Mouse (Mus musculus) limb, embryonic 11.5 days (tissue): ENCODE results near the gene Ccdc63. TPM values are rescaled to one million over a fixed set of nuclear protein-coding genes. Genes with fewer than 3 reads are reported as not detected.

ENCODE experiments used
- ATAC-seq: fragments of 200-750 bp; cut with Nextera tagmentation; 2 replicates; pipeline ENCODE4 v1.8.0; 2017; ENCODE audit warnings: low read depth; ENCODE audit not compliant: insufficient number of reproducible peaks, low FRiP score, low TSS enrichment
- DNase-seq: peaks from one replicate; pipeline ENCODE4 v3.0.0-alpha.2; 2015; ENCODE audit warnings: low spot score
- H3K27ac ChIP-seq: fragments of 300-500 bp; sonication (generic); replicated peaks from 2 replicates; pipeline ENCODE4 v1.5.1; 2014; ENCODE audit warnings: low read depth, mild to moderate bottlenecking, low read length
- H3K27me3 ChIP-seq: fragments of 300-500 bp; sonication (generic); 2 replicates; pipeline ENCODE4 v1.6.1; 2014; ENCODE audit warnings: mild to moderate bottlenecking, low read length, mixed read lengths; ENCODE audit not compliant: control insufficient read depth, insufficient read depth
- H3K36me3 ChIP-seq: fragments of 300-500 bp; sonication (generic); 2 replicates; pipeline ENCODE4 v1.6.1; 2014; ENCODE audit warnings: mild to moderate bottlenecking, low read length, moderate library complexity, mixed read lengths; ENCODE audit not compliant: control insufficient read depth, insufficient read depth
- H3K4me1 ChIP-seq: fragments of 300-500 bp; sonication (generic); 2 replicates; pipeline ENCODE4 v1.6.1; 2014; ENCODE audit warnings: low read length, mixed read lengths; ENCODE audit not compliant: control insufficient read depth, insufficient read depth
- H3K4me2 ChIP-seq: fragments of 300-500 bp; sonication (generic); 2 replicates; pipeline ENCODE4 v1.6.1; 2014; ENCODE audit warnings: low read depth, mild to moderate bottlenecking, moderate library complexity; ENCODE audit not compliant: severe bottlenecking
- H3K4me3 ChIP-seq: fragments of 300-500 bp; sonication (generic); 2 replicates; pipeline ENCODE4 v1.5.1; 2014; ENCODE audit warnings: low read depth, low read length
- H3K9ac ChIP-seq: fragments of 300-500 bp; sonication (generic); 2 replicates; pipeline ENCODE4 v1.6.1; 2014; ENCODE audit warnings: mild to moderate bottlenecking, low read length
- H3K9me3 ChIP-seq: fragments of 300-500 bp; sonication (generic); 2 replicates; pipeline ENCODE4 v1.6.1; 2016; ENCODE audit warnings: low read length; ENCODE audit not compliant: control insufficient read depth
- WGBS: fragments of 180-500 bp; shearing (Covaris S2); extraction: QIAGEN DNeasy Blood & Tissue Kit; methylation state at CpG from one replicate; pipeline ENCODE4 v1.1.7; 2014; 5-methylcytosine and 5-hydroxymethylcytosine counted together
- polyA plus RNA-seq: library from polyadenylated mRNA; unstranded; fragments of >200 nt; fragmentation: Nextera tagmentation; extraction: Ambion mirVana; gene quantifications from 2 replicates; pipeline ENCODE4 v1.2.1, GENCODE M21; 2014

The Ccdc63 gene
- polyA plus RNA-seq, 1 experiment from 2014 or later: not detected

DNA sequence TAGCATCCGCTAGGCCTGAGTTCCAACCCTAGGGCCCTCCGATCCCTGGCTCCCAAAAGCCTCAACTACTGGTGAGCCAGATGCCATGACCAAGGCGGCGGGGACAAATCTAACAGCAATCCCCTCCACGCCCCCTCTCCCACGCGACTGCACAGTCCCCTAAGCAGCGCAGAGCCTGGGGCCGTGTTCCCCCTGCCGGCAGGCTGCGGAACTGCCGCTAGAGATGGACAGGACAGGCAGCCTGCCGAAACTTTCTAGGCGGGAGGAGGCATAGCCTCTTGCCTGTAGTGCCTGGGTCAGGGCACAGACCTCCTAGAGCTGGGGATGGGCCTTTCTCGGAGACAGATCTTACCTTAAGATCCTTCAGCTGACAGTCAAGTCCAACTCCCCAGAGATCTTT, 49.6 kb downstream of the Ccdc63 start:
- 21% methylated on average over 15 of the region's 15 CpGs for WGBS

DNA sequence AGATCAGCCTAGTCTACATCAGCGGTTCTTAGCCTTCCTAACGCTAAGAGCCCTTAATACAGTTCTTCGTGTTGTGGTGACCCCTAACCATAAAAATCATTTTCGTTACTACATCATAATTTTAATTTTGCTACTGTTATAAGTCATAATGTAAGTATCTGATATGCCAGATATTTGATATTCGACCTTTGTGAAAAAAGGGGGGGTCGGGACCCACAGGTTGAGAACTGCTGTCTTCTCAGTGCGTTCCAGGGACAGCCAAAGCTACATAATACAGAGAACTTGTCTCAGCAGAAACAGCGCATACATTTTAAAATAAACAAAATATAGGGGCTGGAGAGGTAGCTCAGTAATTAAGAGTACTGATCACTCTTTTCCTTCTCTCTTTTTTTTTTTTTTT, 51.0 kb downstream of the Ccdc63 start:
- Histone ChIP-seq H3K9me3 (no peaks in the 10 kb centered on the region), H3K36me3 (no peaks in the 10 kb centered on the region), H3K27me3 (no peaks in the 10 kb centered on the region), H3K27ac (no peak overlapping the region), H3K4me2 (no peak overlapping the region), H3K4me1 (no peaks in the 10 kb centered on the region), H3K9ac (no peak overlapping the region), H3K4me3 (no peak overlapping the region)
- ATAC-seq (no peak), DNase-seq (no peak)
- WGBS: 77% methylated on average over 8 of the region's 8 CpGs

More for the DNA sequence above, 49.6 kb downstream of the Ccdc63 start:
- no peak overlapping the region for H3K9ac ChIP-seq
- no peaks in the 10 kb centered on the region for H3K4me1 ChIP-seq
- H3K36me3 ChIP-seq: no peaks in the 10 kb centered on the region
- no peak overlapping the region for H3K27ac ChIP-seq
- DNase-seq (peak; percentile 87), ATAC-seq (no peak)
- H3K4me2 ChIP-seq: no peak overlapping the region
- no peaks in the 10 kb centered on the region for H3K27me3 ChIP-seq
- no peaks in the 10 kb centered on the region for H3K9me3 ChIP-seq
- no peak overlapping the region for H3K4me3 ChIP-seq

DNA sequence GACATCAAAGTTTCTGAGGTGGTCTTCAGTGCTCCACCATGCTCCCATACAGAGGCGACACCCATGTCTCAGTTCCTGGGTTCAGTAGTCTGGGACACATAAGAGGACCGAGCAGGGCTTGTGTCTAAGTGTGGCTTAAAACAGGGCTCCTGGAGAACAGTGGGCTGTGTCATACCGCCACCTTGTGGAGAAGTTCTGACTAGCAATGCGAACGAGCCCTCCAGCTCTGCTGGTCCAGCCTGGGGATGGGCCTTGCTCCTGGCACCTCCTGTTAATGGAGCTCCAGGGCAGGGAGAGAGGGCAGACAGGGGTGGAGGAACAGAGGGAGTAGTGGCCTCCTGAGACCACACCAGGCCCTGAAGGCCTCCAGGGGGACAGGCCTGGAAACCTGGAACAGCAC, 51.7 kb downstream of the Ccdc63 start:
- ATAC-seq (0 out of 2 replicates have a peak, but pooled peaks have one; percentile 67), DNase-seq (peak; percentile 96)
- no peaks in the 10 kb centered on the region for H3K9me3 ChIP-seq
- no peak overlapping the region for H3K9ac ChIP-seq
- H3K4me3 ChIP-seq: no peak overlapping the region
- no peaks in the 10 kb centered on the region for H3K4me1 ChIP-seq
- H3K27me3 ChIP-seq: no peaks in the 10 kb centered on the region
- no peaks in the 10 kb centered on the region for H3K36me3 ChIP-seq
- WGBS: 4% methylated on average over 5 of the region's 5 CpGs
- H3K27ac ChIP-seq: no peak overlapping the region
- no peak overlapping the region for H3K4me2 ChIP-seq

GRCm38 (mm10) chr5:122086121-122086520, 54.5 kb downstream of the Ccdc63 start:
- 79% methylated on average over 3 of the region's 3 CpGs for WGBS
- Histone ChIP-seq H3K4me3 (no peak overlapping the region), H3K36me3 (no peaks in the 10 kb centered on the region), H3K27me3 (no peaks in the 10 kb centered on the region), H3K4me2 (no peak overlapping the region), H3K9ac (no peak overlapping the region), H3K27ac (no peak overlapping the region), H3K4me1 (no peaks in the 10 kb centered on the region), H3K9me3 (no peaks in the 10 kb centered on the region)
- no peak for DNase-seq
- no peak for ATAC-seq

DNA sequence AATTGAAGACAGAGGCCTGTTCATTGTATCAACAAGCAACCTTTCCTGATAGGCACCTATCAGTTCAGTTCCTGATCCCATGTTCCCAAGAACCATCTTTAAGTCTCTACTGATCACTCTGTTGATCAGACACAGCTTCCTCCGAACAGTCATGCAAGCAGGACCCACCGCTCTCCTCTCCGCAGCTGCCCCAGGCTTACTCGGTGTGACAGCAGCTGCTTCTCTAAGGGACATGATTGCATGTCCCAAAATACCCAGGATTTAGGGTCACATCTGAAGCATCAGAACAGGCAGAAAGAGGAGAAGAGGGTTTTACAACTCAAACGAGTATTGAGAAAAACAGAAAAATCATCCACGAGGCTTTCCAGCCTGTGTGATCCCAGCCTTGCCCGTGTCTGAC, 55.3 kb downstream of the Ccdc63 start:
- Histone ChIP-seq H3K4me3 (no peak overlapping the region), H3K4me2 (no peak overlapping the region), H3K9me3 (no peaks in the 10 kb centered on the region), H3K27me3 (no peaks in the 10 kb centered on the region), H3K27ac (no peak overlapping the region), H3K4me1 (no peaks in the 10 kb centered on the region), H3K36me3 (no peaks in the 10 kb centered on the region), H3K9ac (no peak overlapping the region)
- ATAC-seq (no peak), DNase-seq (no peak)
- WGBS: 80% methylated on average over 7 of the region's 7 CpGs

DNA sequence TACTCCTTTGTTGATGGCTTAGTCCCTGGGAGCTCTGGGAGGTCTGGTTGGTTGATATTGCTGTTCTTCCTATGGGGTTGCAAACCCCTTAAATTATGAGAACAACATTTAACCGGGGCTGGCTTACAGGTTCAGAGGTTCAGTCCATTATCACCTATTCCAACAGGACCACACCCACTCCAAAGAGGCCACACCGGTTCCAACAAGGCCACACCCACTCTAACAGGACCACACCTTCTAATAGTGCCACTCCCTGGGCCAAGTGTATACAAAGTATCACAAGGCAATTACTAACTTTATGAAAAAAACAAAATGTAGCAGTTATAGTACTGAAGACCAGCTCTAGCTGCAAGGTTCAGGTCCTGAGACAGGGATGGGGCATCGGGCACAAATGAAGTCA, 56.2 kb downstream of the Ccdc63 start:
- WGBS: 78% methylated on average over 3 of the region's 3 CpGs
- H3K4me1 ChIP-seq: no peaks in the 10 kb centered on the region
- H3K36me3 ChIP-seq: no peaks in the 10 kb centered on the region
- H3K9ac ChIP-seq: no peak overlapping the region
- ATAC-seq: no peak
- no peaks in the 10 kb centered on the region for H3K9me3 ChIP-seq
- H3K27ac ChIP-seq: no peak overlapping the region
- no peak for DNase-seq
- no peak overlapping the region for H3K4me2 ChIP-seq
- no peak overlapping the region for H3K4me3 ChIP-seq
- H3K27me3 ChIP-seq: no peaks in the 10 kb centered on the region

GRCm38 (mm10) chr5:122083282-122083681, 57.3 kb downstream of the Ccdc63 start:
- no peak for ATAC-seq
- Histone ChIP-seq H3K36me3 (no peaks in the 10 kb centered on the region), H3K4me1 (no peaks in the 10 kb centered on the region), H3K27ac (no peak overlapping the region), H3K9me3 (no peaks in the 10 kb centered on the region), H3K4me2 (no peak overlapping the region), H3K4me3 (no peak overlapping the region), H3K9ac (no peak overlapping the region), H3K27me3 (no peaks in the 10 kb centered on the region)
- WGBS: 89% methylated on average over 2 of the region's 2 CpGs
- no peak for DNase-seq

DNA sequence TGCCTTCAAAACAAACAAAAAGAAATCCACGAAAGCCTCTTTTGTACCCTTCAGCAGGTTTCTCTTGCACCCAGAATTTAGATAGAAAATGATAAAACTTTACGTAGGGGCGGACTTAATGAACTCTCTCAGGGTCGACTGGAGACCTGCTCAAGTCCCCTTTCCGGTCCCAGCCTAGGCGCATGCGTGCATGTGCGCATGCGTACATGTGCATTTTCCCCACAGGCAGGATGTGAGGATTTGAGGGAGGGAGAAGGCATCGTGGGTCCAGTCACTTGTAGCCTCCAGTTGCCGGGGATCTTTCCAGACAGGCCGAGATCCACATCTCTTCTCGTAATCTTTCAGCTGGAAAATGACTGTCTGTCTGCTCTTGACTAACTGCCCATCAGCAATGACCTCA, 59.2 kb downstream of the Ccdc63 start:
- no peaks in the 10 kb centered on the region for H3K27me3 ChIP-seq
- ATAC-seq (no peak), DNase-seq (no peak)
- H3K36me3 ChIP-seq: no peaks in the 10 kb centered on the region
- WGBS: 89% methylated on average over 13 of the region's 13 CpGs
- H3K27ac ChIP-seq: no peak overlapping the region
- no peaks in the 10 kb centered on the region for H3K9me3 ChIP-seq
- H3K9ac ChIP-seq: no peak overlapping the region
- H3K4me3 ChIP-seq: no peak overlapping the region
- H3K4me1 ChIP-seq: no peaks in the 10 kb centered on the region
- H3K4me2 ChIP-seq: no peak overlapping the region

DNA sequence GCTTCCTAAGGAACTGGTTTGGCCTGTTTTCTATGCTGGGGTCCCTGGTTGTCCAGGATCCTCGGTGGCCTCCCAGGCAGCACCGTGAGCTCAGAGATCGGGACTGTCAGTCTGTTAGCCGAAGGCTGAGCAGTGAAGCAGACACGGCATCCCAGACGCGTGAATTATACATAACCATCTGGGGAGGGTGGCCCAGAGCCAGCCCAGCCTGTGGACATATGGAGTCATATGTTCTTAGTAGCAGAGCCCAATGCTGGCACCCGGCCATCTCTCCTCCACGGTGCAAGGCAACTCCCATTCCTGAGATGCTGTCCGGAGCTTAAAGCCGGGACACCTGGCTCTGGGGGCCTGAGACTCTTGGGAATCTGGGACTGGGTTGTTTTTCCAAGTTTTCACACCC, 59.7 kb downstream of the Ccdc63 start:
- Histone ChIP-seq H3K9ac (no peak overlapping the region), H3K9me3 (no peaks in the 10 kb centered on the region), H3K4me1 (no peaks in the 10 kb centered on the region), H3K4me2 (no peak overlapping the region), H3K27ac (no peak overlapping the region), H3K27me3 (no peaks in the 10 kb centered on the region), H3K36me3 (no peaks in the 10 kb centered on the region), H3K4me3 (no peak overlapping the region)
- ATAC-seq (no peak), DNase-seq (no peak)
- 90% methylated on average over 11 of the region's 11 CpGs for WGBS
